Mouse (Mus musculus) spleen, adult 2 months (tissue): ENCODE results near the gene Tulp4. TPM values are rescaled to one million over a fixed set of nuclear protein-coding genes. Genes with fewer than 3 reads are reported as not detected.

ENCODE experiments used
- DNase-seq, 2 experiments: peaks; one replicate each; pipeline versions ENCODE4 v3.0.0 to v3.0.0-alpha.2; 2012 to 2021; ENCODE audit warnings: low spot score in 2 of 2, low read depth in 1 of 2
- H3K27ac ChIP-seq: fragments of 200-500 bp; 2 replicates; pipeline ENCODE4 v1.5.1; 2012; ENCODE audit warnings: low read length, inconsistent platforms; ENCODE audit not compliant: insufficient read depth
- H3K27me3 ChIP-seq: fragments of 200-500 bp; 2 replicates; pipeline ENCODE4 v1.6.1; 2012; ENCODE audit warnings: mild to moderate bottlenecking, moderate library complexity, low read length, inconsistent platforms; ENCODE audit not compliant: control insufficient read depth, insufficient read depth
- H3K36me3 ChIP-seq: fragments of 200-500 bp; 2 replicates; pipeline ENCODE4 v1.6.1; 2012; ENCODE audit warnings: mild to moderate bottlenecking, low read length, inconsistent platforms; ENCODE audit not compliant: control insufficient read depth, insufficient read depth
- H3K4me1 ChIP-seq: fragments of 200-500 bp; 2 replicates; pipeline ENCODE4 v1.6.1; 2011; ENCODE audit warnings: inconsistent platforms; ENCODE audit not compliant: control insufficient read depth, insufficient read depth, insufficient read length
- H3K4me3 ChIP-seq: fragments of 200-500 bp; 2 replicates; pipeline ENCODE4 v1.5.1; 2011; ENCODE audit warnings: mild to moderate bottlenecking, inconsistent platforms; ENCODE audit not compliant: insufficient read depth, insufficient read length; ENCODE audit errors: extremely low read depth
- CTCF ChIP-seq: fragments of 200-500 bp; IDR thresholded peaks from 2 replicates; pipeline ENCODE4 v1.5.1; 2011; ENCODE audit warnings: mild to moderate bottlenecking, inconsistent platforms; ENCODE audit not compliant: insufficient read depth, insufficient read length, insufficient replicate concordance; ENCODE audit errors: extremely low read depth
- POLR2A ChIP-seq: fragments of 200-500 bp; IDR thresholded peaks from 2 replicates; pipeline ENCODE4 v1.6.1; 2011; ENCODE audit warnings: low read depth, low read length, inconsistent platforms
- WGBS: fragments of 180-500 bp; shearing (Covaris S2); methylation state at CpG from one replicate; pipeline ENCODE4 v1.1.7; 2018; 5-methylcytosine and 5-hydroxymethylcytosine counted together
- polyA plus RNA-seq: library from polyadenylated mRNA; depleted of rRNA; stranded (reverse); fragments of >200 nt; gene quantifications from 2 replicates; pipeline ENCODE4 v1.2.3, GENCODE M21; 2012

The Tulp4 gene
- polyA plus RNA-seq, 1 experiment, result 23.4 TPM

- Histone ChIP-seq H3K4me3 (peak within 1 kb of the TSS; percentile 93), H3K27ac (peak within 1 kb of the TSS; percentile 89), H3K4me1 (no peaks in the 10 kb centered on the region; the same call in 1 of the 2 replicates), H3K27me3 (no peaks in the 10 kb centered on the region), H3K36me3 (peaks cover 2% of the 10 kb centered on the region)
- DNase-seq, result peak; percentile 92 to 98
- WGBS, result under 1% methylated on average over 70 of the region's 70 CpGs
- TF ChIP-seq POLR2A (peak; percentile 46), CTCF (no peak)
These were observed 26.7 kb upstream of the Tulp4 start, which contains the start of the genes Serac1 and Gtf2h5 for GRCm38 (mm10) chr17:6079287-6080122. Gene Serac1, minus strand, starts transcription at chr17:6079741. Gene Gtf2h5, plus strand, starts transcription at chr17:6079786.

GRCm38 (mm10) chr17:6083323-6083890 is 22.8 kb upstream of the Tulp4 start:
- Histone ChIP-seq H3K4me3 (no peak overlapping the region), H3K27ac (no peak overlapping the region), H3K27me3 (no peaks in the 10 kb centered on the region), H3K4me1 (no peaks in the 10 kb centered on the region; the same call in 1 of the 2 replicates), H3K36me3 (peaks cover 14% of the 10 kb centered on the region)
- DNase-seq, result no peak
- WGBS, result 90% methylated on average over 5 of the region's 5 CpGs
- TF ChIP-seq CTCF, result no peak
- TF ChIP-seq POLR2A, result no peak

- Histone ChIP-seq H3K27ac (no peak overlapping the region), H3K4me1 (no peaks in the 10 kb centered on the region), H3K27me3 (no peaks in the 10 kb centered on the region), H3K36me3 (peaks cover 3% of the 10 kb centered on the region; the same call in 1 of the 2 replicates), H3K4me3 (no peak overlapping the region)
- 84% methylated on average over 6 of the region's 6 CpGs for WGBS
- DNase-seq, result no peak
- no peak for TF ChIP-seq POLR2A
- TF ChIP-seq CTCF, result no peak
These were observed 14.6 kb upstream of the Tulp4 start for GRCm38 (mm10) chr17:6091604-6092003.

- Histone ChIP-seq H3K4me1 (no peaks in the 10 kb centered on the region), H3K4me3 (no peak overlapping the region), H3K27ac (no peak overlapping the region), H3K36me3 (peaks cover 2% of the 10 kb centered on the region; the same call in 1 of the 2 replicates), H3K27me3 (no peaks in the 10 kb centered on the region)
- no peak for TF ChIP-seq CTCF
- no peak for TF ChIP-seq POLR2A
- no peak for DNase-seq
These were observed 10.7 kb upstream of the Tulp4 start for GRCm38 (mm10) chr17:6095579-6095978.

- peak; percentile 26 to 58 for DNase-seq
- Histone ChIP-seq H3K4me1 (no peaks in the 10 kb centered on the region), H3K4me3 (no peak overlapping the region), H3K27me3 (no peaks in the 10 kb centered on the region), H3K36me3 (no peaks in the 10 kb centered on the region), H3K27ac (no peak overlapping the region)
- WGBS, result 41% methylated on average over 4 of the region's 4 CpGs
- no peak for TF ChIP-seq POLR2A
- peak; percentile 88; the same call in 1 of the 2 replicates for TF ChIP-seq CTCF
These were observed 8.4 kb upstream of the Tulp4 start for GRCm38 (mm10) chr17:6097884-6098283.

GRCm38 (mm10) chr17:6102287-6102686 is 4.0 kb upstream of the Tulp4 start:
- TF ChIP-seq CTCF (no peak), POLR2A (no peak)
- Histone ChIP-seq H3K27ac (no peak overlapping the region), H3K4me1 (no peaks in the 10 kb centered on the region), H3K27me3 (no peaks in the 10 kb centered on the region; the same call in 1 of the 2 replicates), H3K36me3 (no peaks in the 10 kb centered on the region), H3K4me3 (no peak overlapping the region)
- no peak for DNase-seq
- 95% methylated on average over 3 of the region's 3 CpGs for WGBS
